Mouse (Mus musculus) liver, embryonic 13.5 days (tissue): ENCODE measurements around the gene Ski. TPM values are rescaled to one million over a fixed set of nuclear protein-coding genes. Genes with fewer than 3 reads are reported as not detected.
A peak's percentile ranks its signal among the peaks of the same experiment; 100 is the strongest.

ENCODE experiments used
- ATAC-seq: fragments of 200-750 bp; cut with Nextera tagmentation; 2 replicates; pipeline ENCODE4 v1.8.0; 2017; ENCODE audit warnings: low read depth, mild to moderate bottlenecking, moderate number of reproducible peaks, moderate library complexity
- DNase-seq: peaks from one replicate; pipeline ENCODE4 v3.0.0; 2022
- H3K27ac ChIP-seq: fragments of 300-500 bp; sonication (generic); 2 replicates; pipeline ENCODE4 v1.5.1; 2015; ENCODE audit warnings: moderate library complexity, mild to moderate bottlenecking, inconsistent platforms
- H3K27me3 ChIP-seq: fragments of 300-500 bp; sonication (generic); 2 replicates; pipeline ENCODE4 v1.6.1; 2015; ENCODE audit warnings: mild to moderate bottlenecking, inconsistent platforms
- H3K36me3 ChIP-seq: fragments of 300-500 bp; sonication (generic); 2 replicates; pipeline ENCODE4 v1.6.1; 2015; ENCODE audit warnings: mild to moderate bottlenecking, inconsistent platforms
- H3K4me1 ChIP-seq: fragments of 300-500 bp; sonication (generic); replicated peaks from 2 replicates; pipeline ENCODE4 v1.6.1; 2015; ENCODE audit warnings: inconsistent platforms
- H3K4me2 ChIP-seq: fragments of 300-500 bp; sonication (generic); 2 replicates; pipeline ENCODE4 v1.6.1; 2015; ENCODE audit warnings: inconsistent platforms, mild to moderate bottlenecking, moderate library complexity
- H3K4me3 ChIP-seq: fragments of 300-500 bp; sonication (generic); replicated peaks from 2 replicates; pipeline ENCODE4 v1.5.1; 2015; ENCODE audit warnings: mild to moderate bottlenecking, inconsistent platforms
- H3K9ac ChIP-seq: fragments of 300-500 bp; sonication (generic); 2 replicates; pipeline ENCODE4 v1.6.1; 2015; ENCODE audit warnings: mild to moderate bottlenecking, inconsistent platforms
- H3K9me3 ChIP-seq: fragments of 300-500 bp; sonication (generic); replicated peaks from 2 replicates; pipeline ENCODE4 v1.6.1; 2016; ENCODE audit warnings: inconsistent platforms
- WGBS: fragments of 180-500 bp; shearing (Covaris S2); methylation state at CpG from one replicate; pipeline ENCODE4 v1.1.7; 2015; ENCODE audit not compliant: insufficient replicate concordance; 5-methylcytosine and 5-hydroxymethylcytosine counted together
- polyA plus RNA-seq: library from polyadenylated mRNA; unstranded; fragments of >200 nt; fragmentation: Nextera tagmentation; extraction: Ambion mirVana; gene quantifications from 2 replicates; pipeline ENCODE4 v1.2.1, GENCODE M21; 2015

Ski gene
- polyA plus RNA-seq, 1 experiment from 2014 or later = 2.4 TPM

DNA sequence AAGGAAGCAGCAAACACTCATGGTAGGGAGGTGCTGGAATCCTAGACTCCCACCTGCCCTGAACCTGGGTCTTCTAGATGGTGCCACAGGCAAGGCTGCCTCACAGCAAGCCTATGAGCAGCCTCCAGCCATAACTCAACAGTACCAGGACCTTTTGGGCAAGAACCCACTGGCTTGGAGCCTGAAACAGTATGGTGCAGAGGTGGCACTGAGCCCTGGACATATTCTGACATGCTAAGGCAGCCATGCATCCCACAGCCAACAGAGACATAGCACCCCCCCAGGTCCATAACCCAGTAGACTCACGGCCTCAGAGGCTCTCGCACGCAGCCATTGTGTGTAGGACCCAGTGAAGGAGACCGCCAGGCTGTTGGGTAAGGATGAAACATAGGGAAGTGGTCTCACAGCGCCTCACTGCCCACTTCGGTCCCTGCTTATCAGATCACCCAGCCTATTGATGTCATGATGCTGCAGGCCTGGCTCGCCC is 87.7 kb downstream of the Ski start:
- Histone ChIP-seq H3K27ac (no peak overlapping the region), H3K4me2 (no peak overlapping the region), H3K36me3 (no peaks in the 10 kb centered on the region), H3K27me3 (peaks cover 3% of the 10 kb centered on the region; the same call in 1 of the 2 replicates), H3K4me1 (peaks cover 6% of the 10 kb centered on the region), H3K4me3 (no peak overlapping the region), H3K9ac (no peak overlapping the region), H3K9me3 (no peaks in the 10 kb centered on the region)
- DNase-seq (no peak), ATAC-seq (no peak)
- WGBS = 63% methylated on average over 7 of the region's 7 CpGs

DNA sequence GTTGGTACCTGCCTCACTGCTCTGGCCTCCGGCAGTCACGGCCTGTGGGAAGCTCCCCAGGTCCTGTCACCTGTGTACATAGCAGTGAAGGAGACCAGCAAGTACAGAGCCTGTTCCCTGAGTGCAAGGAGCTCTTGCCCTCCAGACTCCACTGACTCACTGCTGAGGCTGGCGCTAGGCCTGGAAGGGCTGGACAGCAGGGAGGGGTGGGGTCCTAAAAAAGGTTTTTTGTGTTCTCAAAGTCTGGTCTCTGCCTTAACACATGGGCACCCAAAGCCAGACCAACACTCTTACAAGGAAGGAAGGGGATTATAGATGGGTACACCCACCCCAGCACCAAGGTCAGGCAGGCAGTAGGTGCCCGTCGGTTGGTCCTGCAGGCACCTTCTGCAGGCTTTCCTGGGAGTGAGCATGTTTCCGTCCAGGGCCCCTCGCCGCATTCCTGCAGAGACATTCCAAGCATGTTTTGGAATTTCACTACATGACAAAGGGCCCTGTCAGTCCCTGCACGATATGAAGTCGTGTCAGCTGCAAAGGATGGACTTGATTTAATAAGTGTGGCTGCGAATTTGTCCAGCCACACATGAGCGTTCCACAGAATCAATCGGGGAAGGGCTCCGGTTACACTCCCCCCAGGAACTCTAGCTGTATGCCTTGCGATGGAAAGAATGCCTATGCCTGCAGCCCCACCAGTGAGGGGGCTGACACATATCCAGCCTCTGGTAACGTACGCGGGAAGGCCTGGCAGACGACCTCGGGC is 88.6 kb downstream of the Ski start:
- Histone ChIP-seq H3K4me1 (peaks cover 6% of the 10 kb centered on the region), H3K4me2 (no peak overlapping the region), H3K27me3 (peaks cover 3% of the 10 kb centered on the region; the same call in 1 of the 2 replicates), H3K36me3 (no peaks in the 10 kb centered on the region), H3K9me3 (no peaks in the 10 kb centered on the region), H3K9ac (no peak overlapping the region), H3K4me3 (no peak overlapping the region), H3K27ac (no peak overlapping the region)
- no peak for DNase-seq
- ATAC-seq = no peak
- WGBS = 72% methylated on average over 20 of the region's 20 CpGs

DNA sequence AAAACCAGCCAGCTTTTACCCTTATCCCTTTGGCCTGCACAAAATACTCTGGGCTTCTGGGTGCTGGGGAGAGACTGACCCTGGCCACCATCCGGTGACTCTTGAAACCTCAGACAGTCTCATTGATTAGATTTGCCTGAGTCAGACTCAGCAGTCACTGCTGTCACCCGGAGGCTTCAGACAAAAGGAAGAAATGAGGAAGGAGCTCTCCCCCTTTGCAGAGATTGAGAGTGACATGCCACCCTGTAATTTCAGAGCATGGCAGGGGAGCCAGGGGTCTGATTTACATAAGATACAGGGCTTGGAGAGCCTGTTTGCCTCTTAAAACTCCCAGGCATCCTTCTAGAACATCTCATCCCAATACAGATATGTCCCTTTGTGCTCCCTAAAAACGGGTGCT is 89.2 kb downstream of the Ski start:
- H3K36me3 ChIP-seq = no peaks in the 10 kb centered on the region
- no peak overlapping the region for H3K9ac ChIP-seq
- H3K27ac ChIP-seq = no peak overlapping the region
- DNase-seq (no peak), ATAC-seq (no peak)
- H3K4me1 ChIP-seq = peaks cover 6% of the 10 kb centered on the region
- 26% methylated on average over 3 of the region's 3 CpGs for WGBS
- H3K27me3 ChIP-seq = peaks cover 3% of the 10 kb centered on the region; the same call in 1 of the 2 replicates
- no peak overlapping the region for H3K4me3 ChIP-seq
- no peak overlapping the region for H3K4me2 ChIP-seq
- no peaks in the 10 kb centered on the region for H3K9me3 ChIP-seq

DNA sequence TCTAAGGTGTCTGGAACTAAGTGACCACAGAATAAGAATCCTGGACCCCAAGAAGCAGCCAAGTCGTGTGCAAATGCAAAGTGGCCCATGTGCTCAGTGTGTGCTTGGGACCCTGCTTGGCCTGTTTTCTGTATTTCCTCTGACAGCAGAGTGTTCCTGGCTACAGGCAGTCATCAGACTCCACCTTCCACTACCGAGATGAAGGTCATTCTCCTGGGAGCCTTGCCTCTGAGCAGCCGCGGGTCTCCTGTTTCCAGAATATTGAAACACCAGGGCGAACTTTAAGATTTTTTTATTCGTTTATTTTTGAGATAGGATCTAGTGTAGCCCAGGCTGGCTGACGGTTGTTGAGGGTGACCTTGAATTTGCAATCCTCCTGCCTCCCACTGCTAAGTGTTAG is 91.8 kb downstream of the Ski start:
- H3K27ac ChIP-seq = no peak overlapping the region
- H3K9ac ChIP-seq = no peak overlapping the region
- no peak overlapping the region for H3K4me3 ChIP-seq
- no peaks in the 10 kb centered on the region for H3K27me3 ChIP-seq
- 68% methylated on average over 7 of the region's 7 CpGs for WGBS
- H3K4me2 ChIP-seq = no peak overlapping the region
- ATAC-seq (no peak), DNase-seq (no peak)
- no peaks in the 10 kb centered on the region for H3K9me3 ChIP-seq
- no peaks in the 10 kb centered on the region for H3K36me3 ChIP-seq
- H3K4me1 ChIP-seq = peaks cover 9% of the 10 kb centered on the region

DNA sequence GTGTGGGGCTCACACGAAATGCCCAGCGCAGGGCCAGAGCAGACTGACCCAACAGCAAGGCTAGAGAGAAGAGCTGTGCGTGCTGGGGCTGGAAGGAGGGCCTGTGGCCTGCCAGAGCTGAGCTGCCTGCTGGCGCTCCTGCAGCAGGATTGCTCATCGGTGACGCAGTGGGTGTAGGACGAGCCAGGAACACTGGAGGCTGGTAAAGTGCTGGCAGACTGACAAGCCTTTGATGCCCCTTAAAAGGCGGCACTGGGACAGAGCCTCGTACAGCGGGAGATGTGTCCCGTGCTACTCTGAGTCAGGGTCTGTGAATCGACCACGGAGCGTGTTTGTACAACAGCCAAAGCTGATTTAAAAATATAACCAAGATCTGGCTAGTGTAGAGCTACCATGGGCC is 92.4 kb downstream of the Ski start:
- no peak overlapping the region for H3K4me3 ChIP-seq
- H3K9me3 ChIP-seq = no peaks in the 10 kb centered on the region
- H3K27me3 ChIP-seq = no peaks in the 10 kb centered on the region
- 79% methylated on average over 14 of the region's 14 CpGs for WGBS
- H3K36me3 ChIP-seq = no peaks in the 10 kb centered on the region
- H3K9ac ChIP-seq = no peak overlapping the region
- H3K27ac ChIP-seq = no peak overlapping the region
- no peak for ATAC-seq
- DNase-seq = no peak
- H3K4me2 ChIP-seq = no peak overlapping the region
- peaks cover 15% of the 10 kb centered on the region for H3K4me1 ChIP-seq

DNA sequence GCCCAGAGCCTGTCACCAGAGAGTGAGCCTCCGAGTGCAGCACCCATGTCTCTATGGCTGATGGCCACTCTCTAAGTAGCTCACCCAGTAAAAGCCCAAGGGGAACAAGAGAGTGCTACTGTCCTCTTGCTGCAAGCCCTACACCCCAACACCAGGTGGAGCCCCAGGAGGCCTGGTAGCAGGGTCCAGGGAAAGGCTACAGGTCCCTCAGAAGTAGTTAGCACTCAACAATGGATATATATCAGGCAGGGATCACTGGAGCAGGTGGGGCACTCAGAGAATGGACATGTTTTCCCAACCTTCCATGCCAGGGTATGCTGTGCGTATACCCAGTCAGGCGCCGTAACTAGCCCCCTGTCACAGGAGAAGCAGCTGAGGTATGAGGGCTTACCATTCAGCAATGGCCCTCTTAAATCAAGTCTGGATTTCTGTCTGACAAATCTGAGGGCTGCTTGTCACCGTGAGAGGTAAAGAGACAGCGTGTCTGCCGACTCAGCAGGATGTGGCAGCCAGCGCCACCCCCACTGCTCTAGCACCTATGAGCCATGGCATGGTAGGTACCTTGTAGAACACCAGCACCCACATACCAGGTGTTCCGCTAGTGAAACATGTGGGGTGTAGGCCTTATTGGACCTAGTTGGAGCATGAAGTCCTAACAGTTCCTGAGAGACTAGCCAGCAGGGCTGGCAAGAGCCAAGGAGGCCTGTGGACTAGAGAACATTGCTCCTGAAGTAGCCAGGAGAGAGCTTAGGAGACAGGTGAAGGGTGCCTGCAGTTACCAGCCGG is 93.1 kb downstream of the Ski start:
- no peak for DNase-seq
- ATAC-seq = no peak
- Histone ChIP-seq H3K4me3 (no peak overlapping the region), H3K4me2 (no peak overlapping the region), H3K27ac (no peak overlapping the region), H3K36me3 (no peaks in the 10 kb centered on the region), H3K4me1 (peaks cover 22% of the 10 kb centered on the region), H3K9ac (no peak overlapping the region), H3K27me3 (no peaks in the 10 kb centered on the region), H3K9me3 (no peaks in the 10 kb centered on the region)
- WGBS = 74% methylated on average over 10 of the region's 10 CpGs

DNA sequence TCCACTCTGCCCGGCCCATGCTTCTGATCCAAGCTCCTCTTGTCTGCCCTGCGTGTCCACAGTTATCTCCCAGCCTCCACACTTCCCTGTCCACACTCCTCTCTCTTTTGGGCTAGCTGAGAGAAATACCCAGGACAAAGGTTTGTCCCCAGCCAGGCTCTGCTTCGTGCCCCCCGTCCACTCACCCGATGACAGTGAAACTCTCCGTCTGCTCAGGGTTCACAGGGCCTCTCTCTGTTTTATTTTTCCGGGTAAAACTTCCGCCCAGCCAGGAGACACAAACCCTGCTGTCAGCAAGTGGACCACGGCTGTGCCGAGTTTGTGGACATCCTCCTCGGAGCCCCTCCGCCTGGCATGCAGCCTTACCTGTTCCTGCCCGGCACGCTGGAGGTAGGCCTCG is 94.0 kb downstream of the Ski start:
- 75% methylated on average over 15 of the region's 15 CpGs for WGBS
- H3K27me3 ChIP-seq = no peaks in the 10 kb centered on the region
- peaks cover 28% of the 10 kb centered on the region for H3K4me1 ChIP-seq
- H3K36me3 ChIP-seq = no peaks in the 10 kb centered on the region
- no peak overlapping the region for H3K9ac ChIP-seq
- no peaks in the 10 kb centered on the region for H3K9me3 ChIP-seq
- DNase-seq (no peak), ATAC-seq (no peak)
- no peak overlapping the region for H3K4me3 ChIP-seq
- H3K4me2 ChIP-seq = no peak overlapping the region
- no peak overlapping the region for H3K27ac ChIP-seq

DNA sequence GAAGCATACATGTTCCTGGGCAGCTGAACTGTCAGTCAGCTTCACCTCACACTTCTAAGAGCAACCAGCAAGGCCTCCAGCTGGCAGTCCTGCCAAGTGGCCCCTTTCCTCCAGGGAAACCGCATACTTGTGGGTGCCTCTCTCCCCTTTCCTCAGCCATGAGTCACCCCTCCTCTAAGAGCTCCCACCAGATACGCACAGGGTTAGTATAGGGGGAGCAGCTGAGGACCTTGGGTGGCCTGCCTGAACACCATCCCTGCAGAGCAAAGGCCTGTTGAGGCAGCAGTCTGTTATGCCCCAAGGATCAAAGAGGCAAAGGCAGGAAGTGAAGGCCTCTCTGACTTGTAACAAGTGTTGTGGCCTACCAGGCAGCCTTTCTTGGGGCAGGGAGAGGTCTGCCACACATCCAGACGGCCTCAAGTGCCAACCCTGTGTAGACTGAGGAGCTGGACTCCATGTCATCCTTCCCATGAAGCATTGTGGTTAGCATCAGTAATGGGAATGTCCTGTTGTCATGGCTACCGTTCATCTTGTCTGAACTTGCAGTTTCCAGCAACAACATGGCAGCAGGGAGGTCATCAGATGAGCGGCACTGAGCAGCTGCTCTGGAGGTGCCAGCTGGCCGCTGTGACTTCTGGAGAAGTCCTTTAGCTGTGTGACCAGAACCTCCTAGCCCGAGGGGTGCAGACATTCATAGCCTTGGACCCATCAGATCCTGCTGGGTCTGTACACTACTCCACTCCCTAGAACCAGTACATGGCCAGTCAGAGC is 95.6 kb downstream of the Ski start:
- ATAC-seq (no peak), DNase-seq (no peak)
- Histone ChIP-seq H3K4me2 (no peak overlapping the region), H3K4me1 (peaks cover 42% of the 10 kb centered on the region), H3K36me3 (no peaks in the 10 kb centered on the region), H3K9ac (no peak overlapping the region), H3K9me3 (no peaks in the 10 kb centered on the region), H3K4me3 (no peak overlapping the region), H3K27ac (no peak overlapping the region), H3K27me3 (no peaks in the 10 kb centered on the region)
- WGBS = 60% methylated on average over 7 of the region's 7 CpGs

DNA sequence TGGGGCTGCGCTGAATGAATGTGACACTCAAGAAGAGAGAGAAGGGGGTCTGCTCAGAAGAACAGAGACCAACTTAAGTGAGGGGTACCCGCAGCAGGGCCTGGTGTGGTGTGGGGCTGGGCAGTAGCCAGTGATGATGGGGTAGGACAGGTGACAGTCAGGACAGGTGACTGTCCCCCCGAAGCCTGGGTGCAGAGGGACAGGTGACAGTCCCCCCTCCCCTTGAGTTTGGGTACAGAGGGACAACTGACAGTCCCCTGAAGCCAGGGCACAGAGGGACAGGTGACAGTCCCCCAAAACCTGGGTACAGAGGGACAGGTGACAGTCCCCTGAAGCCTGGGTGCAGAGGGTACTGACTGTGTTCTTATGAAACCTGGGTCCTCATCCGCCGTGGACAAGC is 96.2 kb downstream of the Ski start:
- H3K9ac ChIP-seq = no peak overlapping the region

DNA sequence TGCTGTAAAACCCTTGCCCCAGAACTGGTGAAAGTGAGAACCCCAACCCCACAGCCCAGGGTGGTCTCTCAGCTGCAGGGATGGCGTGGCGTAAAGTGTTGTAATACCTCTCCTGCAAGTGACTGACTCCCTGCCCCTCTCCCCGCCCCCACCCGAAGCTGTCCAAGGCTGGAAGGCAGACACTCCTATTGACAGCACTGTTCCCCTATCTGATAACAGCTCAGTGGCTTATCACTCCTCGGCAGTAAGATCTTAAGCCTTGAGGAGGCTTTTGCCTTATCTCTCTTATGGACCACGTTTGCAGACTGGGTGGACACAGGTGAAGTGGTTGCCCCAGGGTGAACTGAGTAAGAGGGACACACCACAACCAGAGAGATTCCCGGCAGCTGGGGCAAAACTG is 97.1 kb downstream of the Ski start:
- WGBS = 17% methylated on average over 7 of the region's 7 CpGs
- ATAC-seq = peak; percentile 64
- Histone ChIP-seq H3K9me3 (no peaks in the 10 kb centered on the region), H3K36me3 (no peaks in the 10 kb centered on the region), H3K9ac (no peak overlapping the region), H3K27ac (no peak overlapping the region), H3K4me1 (peaks cover 57% of the 10 kb centered on the region), H3K27me3 (no peaks in the 10 kb centered on the region), H3K4me2 (no peak overlapping the region), H3K4me3 (no peak overlapping the region)
- no peak for DNase-seq

More for the DNA sequence above, 96.2 kb downstream of the Ski start:
- 73% methylated on average over 5 of the region's 5 CpGs for WGBS
- H3K9me3 ChIP-seq = no peaks in the 10 kb centered on the region
- no peak for ATAC-seq
- H3K27me3 ChIP-seq = no peaks in the 10 kb centered on the region
- H3K4me1 ChIP-seq = peaks cover 48% of the 10 kb centered on the region
- no peaks in the 10 kb centered on the region for H3K36me3 ChIP-seq
- H3K4me2 ChIP-seq = no peak overlapping the region
- no peak overlapping the region for H3K27ac ChIP-seq
- DNase-seq = no peak
- no peak overlapping the region for H3K4me3 ChIP-seq

DNA sequence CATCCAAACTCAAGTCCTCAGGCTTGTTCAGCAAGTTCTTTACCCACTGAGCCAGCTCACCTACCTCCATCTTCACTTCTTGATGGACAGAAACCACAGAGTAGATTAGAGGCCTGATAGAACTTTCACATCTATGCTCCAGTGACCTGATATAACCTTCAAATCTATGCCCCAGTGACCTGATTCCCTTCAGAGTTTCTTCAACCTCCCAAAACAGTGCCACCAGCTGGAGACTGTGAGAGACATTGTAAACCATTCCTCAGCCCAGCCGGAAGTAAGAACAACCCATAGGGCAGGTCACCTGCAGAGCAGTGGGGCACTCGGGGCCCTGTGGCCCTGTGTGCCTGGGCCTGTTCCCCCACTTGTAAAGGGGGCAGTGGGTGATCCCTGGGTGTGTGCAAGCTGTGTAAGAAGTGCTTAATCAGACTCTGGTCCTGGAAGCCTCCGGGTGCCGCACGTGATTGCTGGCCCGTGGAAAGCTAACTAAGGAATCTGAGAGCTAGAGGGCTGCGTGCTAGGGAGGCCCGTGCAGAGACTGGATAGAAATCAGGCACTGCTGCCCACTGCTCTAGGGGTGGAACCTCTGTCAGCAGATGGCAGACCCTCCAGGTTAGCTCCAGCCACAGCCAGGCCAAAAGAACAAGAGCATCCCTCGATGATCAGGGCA is 98.4 kb downstream of the Ski start:
- no peak for ATAC-seq
- no peak for DNase-seq
- Histone ChIP-seq H3K4me2 (no peak overlapping the region), H3K4me3 (no peak overlapping the region), H3K4me1 (peaks cover 64% of the 10 kb centered on the region), H3K27ac (no peak overlapping the region), H3K36me3 (no peaks in the 10 kb centered on the region), H3K9ac (no peak overlapping the region), H3K9me3 (no peaks in the 10 kb centered on the region), H3K27me3 (no peaks in the 10 kb centered on the region)
- 81% methylated on average over 9 of the region's 9 CpGs for WGBS
